Mouse (Mus musculus) limb, embryonic 11.5 days (tissue): ENCODE results near the gene Ccdc30. TPM values are rescaled to one million over a fixed set of nuclear protein-coding genes. Genes with fewer than 3 reads are reported as not detected.

Source experiments
- ATAC-seq: fragments of 200-750 bp; cut with Nextera tagmentation; 2 replicates; pipeline ENCODE4 v1.8.0; 2017; ENCODE audit warnings: low read depth; ENCODE audit not compliant: insufficient number of reproducible peaks, low FRiP score, low TSS enrichment
- DNase-seq: peaks from one replicate; pipeline ENCODE4 v3.0.0-alpha.2; 2015; ENCODE audit warnings: low spot score
- H3K27ac ChIP-seq: fragments of 300-500 bp; sonication (generic); replicated peaks from 2 replicates; pipeline ENCODE4 v1.5.1; 2014; ENCODE audit warnings: low read depth, mild to moderate bottlenecking, low read length
- H3K27me3 ChIP-seq: fragments of 300-500 bp; sonication (generic); 2 replicates; pipeline ENCODE4 v1.6.1; 2014; ENCODE audit warnings: mild to moderate bottlenecking, low read length, mixed read lengths; ENCODE audit not compliant: control insufficient read depth, insufficient read depth
- H3K36me3 ChIP-seq: fragments of 300-500 bp; sonication (generic); 2 replicates; pipeline ENCODE4 v1.6.1; 2014; ENCODE audit warnings: mild to moderate bottlenecking, low read length, moderate library complexity, mixed read lengths; ENCODE audit not compliant: control insufficient read depth, insufficient read depth
- H3K4me1 ChIP-seq: fragments of 300-500 bp; sonication (generic); 2 replicates; pipeline ENCODE4 v1.6.1; 2014; ENCODE audit warnings: low read length, mixed read lengths; ENCODE audit not compliant: control insufficient read depth, insufficient read depth
- H3K4me2 ChIP-seq: fragments of 300-500 bp; sonication (generic); 2 replicates; pipeline ENCODE4 v1.6.1; 2014; ENCODE audit warnings: low read depth, mild to moderate bottlenecking, moderate library complexity; ENCODE audit not compliant: severe bottlenecking
- H3K4me3 ChIP-seq: fragments of 300-500 bp; sonication (generic); 2 replicates; pipeline ENCODE4 v1.5.1; 2014; ENCODE audit warnings: low read depth, low read length
- H3K9ac ChIP-seq: fragments of 300-500 bp; sonication (generic); 2 replicates; pipeline ENCODE4 v1.6.1; 2014; ENCODE audit warnings: mild to moderate bottlenecking, low read length
- H3K9me3 ChIP-seq: fragments of 300-500 bp; sonication (generic); 2 replicates; pipeline ENCODE4 v1.6.1; 2016; ENCODE audit warnings: low read length; ENCODE audit not compliant: control insufficient read depth
- WGBS: fragments of 180-500 bp; shearing (Covaris S2); extraction: QIAGEN DNeasy Blood & Tissue Kit; methylation state at CpG from one replicate; pipeline ENCODE4 v1.1.7; 2014; 5-methylcytosine and 5-hydroxymethylcytosine counted together
- polyA plus RNA-seq: library from polyadenylated mRNA; unstranded; fragments of >200 nt; fragmentation: Nextera tagmentation; extraction: Ambion mirVana; gene quantifications from 2 replicates; pipeline ENCODE4 v1.2.1, GENCODE M21; 2014

The Ccdc30 gene
- polyA plus RNA-seq: 5.5 and 7.3 TPM in 2 replicates

- no peaks in the 10 kb centered on the region for H3K9me3 ChIP-seq
- H3K36me3 ChIP-seq: no peaks in the 10 kb centered on the region
- H3K27ac ChIP-seq: no peak within 1 kb of the TSS
- H3K4me2 ChIP-seq: peak within 1 kb of the TSS; percentile 85
- H3K27me3 ChIP-seq: no peaks in the 10 kb centered on the region
- peak within 1 kb of the TSS; percentile 56 for H3K4me3 ChIP-seq
- peaks cover 3% of the 10 kb centered on the region for H3K4me1 ChIP-seq
- DNase-seq (peak; percentile 97), ATAC-seq (peak; percentile 100)
- 2% methylated on average over 49 of the region's 49 CpGs for WGBS
- peak within 1 kb of the TSS; percentile 60 for H3K9ac ChIP-seq
These were observed at the start of gene Ccdc30 for GRCm38 (mm10) chr4:119415072-119415753. Ccdc30 (minus strand) TSS chr4:119415521.

GRCm38 (mm10) chr4:119463756-119464419 is 48.6 kb upstream of the Ccdc30 start:
- DNase-seq (no peak), ATAC-seq (no peak)
- no peak overlapping the region for H3K9ac ChIP-seq
- H3K36me3 ChIP-seq: no peaks in the 10 kb centered on the region
- H3K27ac ChIP-seq: no peak overlapping the region
- WGBS: 80% methylated on average over 13 of the region's 13 CpGs
- no peaks in the 10 kb centered on the region for H3K9me3 ChIP-seq
- H3K4me3 ChIP-seq: no peak overlapping the region
- H3K4me2 ChIP-seq: no peak overlapping the region
- peaks cover 7% of the 10 kb centered on the region; the same call in 1 of the 2 replicates for H3K4me1 ChIP-seq
- no peaks in the 10 kb centered on the region for H3K27me3 ChIP-seq

GRCm38 (mm10) chr4:119462858-119463755 is 47.8 kb upstream of the Ccdc30 start:
- ATAC-seq (no peak), DNase-seq (peak; percentile 51)
- no peaks in the 10 kb centered on the region for H3K36me3 ChIP-seq
- H3K9me3 ChIP-seq: no peaks in the 10 kb centered on the region
- WGBS: 45% methylated on average over 11 of the region's 11 CpGs
- no peak overlapping the region for H3K27ac ChIP-seq
- no peak overlapping the region for H3K4me2 ChIP-seq
- H3K9ac ChIP-seq: no peak overlapping the region
- H3K27me3 ChIP-seq: no peaks in the 10 kb centered on the region
- no peak overlapping the region for H3K4me3 ChIP-seq
- peaks cover 7% of the 10 kb centered on the region; the same call in 1 of the 2 replicates for H3K4me1 ChIP-seq

GRCm38 (mm10) chr4:119462457-119462856 is 47.1 kb upstream of the Ccdc30 start:
- no peak for ATAC-seq
- WGBS: 88% methylated on average over 3 of the region's 3 CpGs

GRCm38 (mm10) chr4:119460728-119461141 is 45.4 kb upstream of the Ccdc30 start:
- Histone ChIP-seq H3K9me3 (no peaks in the 10 kb centered on the region), H3K4me3 (no peak overlapping the region), H3K4me2 (no peak overlapping the region), H3K4me1 (peaks cover 7% of the 10 kb centered on the region; the same call in 1 of the 2 replicates), H3K27me3 (no peaks in the 10 kb centered on the region), H3K36me3 (no peaks in the 10 kb centered on the region), H3K27ac (no peak overlapping the region), H3K9ac (no peak overlapping the region)
- ATAC-seq: peak; percentile 18; the same call in 1 of the 2 replicates
- DNase-seq: no peak
- WGBS: 39% methylated on average over 8 of the region's 8 CpGs

More at GRCm38 (mm10) chr4:119462457-119462856, 47.1 kb upstream of the Ccdc30 start:
- Histone ChIP-seq H3K27me3 (no peaks in the 10 kb centered on the region), H3K27ac (no peak overlapping the region), H3K4me1 (peaks cover 7% of the 10 kb centered on the region; the same call in 1 of the 2 replicates), H3K4me3 (no peak overlapping the region), H3K4me2 (no peak overlapping the region), H3K36me3 (no peaks in the 10 kb centered on the region), H3K9me3 (no peaks in the 10 kb centered on the region), H3K9ac (no peak overlapping the region)
- no peak for DNase-seq

- H3K9me3 ChIP-seq: no peaks in the 10 kb centered on the region
- H3K36me3 ChIP-seq: no peaks in the 10 kb centered on the region
- no peak overlapping the region for H3K27ac ChIP-seq
- H3K4me1 ChIP-seq: peaks cover 7% of the 10 kb centered on the region; the same call in 1 of the 2 replicates
- no peak overlapping the region for H3K9ac ChIP-seq
- no peaks in the 10 kb centered on the region for H3K27me3 ChIP-seq
- DNase-seq (peak; percentile 50), ATAC-seq (peak; percentile 27; the same call in 1 of the 2 replicates)
- no peak overlapping the region for H3K4me2 ChIP-seq
- H3K4me3 ChIP-seq: no peak overlapping the region
- 62% methylated on average over 5 of the region's 5 CpGs for WGBS
These were observed 45.0 kb upstream of the Ccdc30 start for GRCm38 (mm10) chr4:119460296-119460695.

- no peaks in the 10 kb centered on the region for H3K27me3 ChIP-seq
- DNase-seq (no peak), ATAC-seq (no peak)
- H3K36me3 ChIP-seq: no peaks in the 10 kb centered on the region
- H3K4me1 ChIP-seq: no peaks in the 10 kb centered on the region
- no peak overlapping the region for H3K4me3 ChIP-seq
- H3K9ac ChIP-seq: no peak overlapping the region
- 34% methylated on average over 6 of the region's 6 CpGs for WGBS
- H3K27ac ChIP-seq: no peak overlapping the region
- H3K4me2 ChIP-seq: no peak overlapping the region
- no peaks in the 10 kb centered on the region for H3K9me3 ChIP-seq
These were observed 38.2 kb upstream of the Ccdc30 start for GRCm38 (mm10) chr4:119453533-119453932.

- Histone ChIP-seq H3K4me3 (no peak overlapping the region), H3K27me3 (no peaks in the 10 kb centered on the region), H3K4me2 (no peak overlapping the region), H3K36me3 (no peaks in the 10 kb centered on the region), H3K9me3 (no peaks in the 10 kb centered on the region), H3K27ac (no peak overlapping the region), H3K4me1 (no peaks in the 10 kb centered on the region), H3K9ac (no peak overlapping the region)
- DNase-seq (no peak), ATAC-seq (no peak)
- WGBS: 69% methylated on average over 5 of the region's 5 CpGs
These were observed 37.8 kb upstream of the Ccdc30 start for GRCm38 (mm10) chr4:119453128-119453527.
